Mouse (Mus musculus) intestine, embryonic 14.5 days (tissue): ENCODE measurements around the gene Olfr983. TPM values are rescaled to one million over a fixed set of nuclear protein-coding genes. Genes with fewer than 3 reads are reported as not detected.

Source experiments
- ATAC-seq: fragments of 200-750 bp; cut with Nextera tagmentation; replicated peaks from 2 replicates; pipeline ENCODE4 v1.8.0; 2017; ENCODE audit warnings: low read depth, moderate number of reproducible peaks, moderate TSS enrichment, moderate library complexity; ENCODE audit not compliant: low FRiP score, low TSS enrichment
- DNase-seq: peaks from one replicate; pipeline ENCODE4 v3.0.0-alpha.2; 2018; ENCODE audit warnings: low spot score
- H3K27ac ChIP-seq: fragments of 300-500 bp; sonication (generic); 2 replicates; pipeline ENCODE4 v1.5.1; 2014; ENCODE audit warnings: low read depth, mild to moderate bottlenecking, control low read depth
- H3K27me3 ChIP-seq: fragments of 300-500 bp; sonication (generic); replicated peaks from 2 replicates; pipeline ENCODE4 v1.6.1; 2014; ENCODE audit warnings: low read length, control low read depth; ENCODE audit not compliant: control insufficient read depth, insufficient read depth
- H3K36me3 ChIP-seq: fragments of 300-500 bp; sonication (generic); 2 replicates; pipeline ENCODE4 v1.6.1; 2014; ENCODE audit warnings: low read length, control low read depth; ENCODE audit not compliant: control insufficient read depth, insufficient read depth
- H3K4me1 ChIP-seq: fragments of 300-500 bp; sonication (generic); replicated peaks from 2 replicates; pipeline ENCODE4 v1.6.1; 2014; ENCODE audit warnings: low read length, control low read depth, mixed read lengths; ENCODE audit not compliant: control insufficient read depth, insufficient read depth
- H3K4me2 ChIP-seq: fragments of 300-500 bp; sonication (generic); 2 replicates; pipeline ENCODE4 v1.6.1; 2014; ENCODE audit warnings: low read length
- H3K4me3 ChIP-seq: fragments of 300-500 bp; sonication (generic); 2 replicates; pipeline ENCODE4 v1.5.1; 2014; ENCODE audit warnings: low read depth, low read length, control low read depth, mixed read lengths
- H3K9ac ChIP-seq: fragments of 300-500 bp; sonication (generic); 2 replicates; pipeline ENCODE4 v1.6.1; 2014; ENCODE audit warnings: mild to moderate bottlenecking, low read length
- H3K9me3 ChIP-seq: fragments of 300-500 bp; sonication (generic); 2 replicates; pipeline ENCODE4 v1.6.1; 2016; ENCODE audit warnings: low read length, control low read depth; ENCODE audit not compliant: control insufficient read depth
- WGBS: fragments of 180-500 bp; shearing (Covaris S2); extraction: QIAGEN DNeasy Blood & Tissue Kit; methylation state at CpG from one replicate; pipeline ENCODE4 v1.1.7; 2014; 5-methylcytosine and 5-hydroxymethylcytosine counted together
- polyA plus RNA-seq: library from polyadenylated mRNA; unstranded; fragments of >200 nt; fragmentation: Nextera tagmentation; extraction: Ambion mirVana; gene quantifications from 2 replicates; pipeline ENCODE4 v1.2.1, GENCODE M21; 2014

Olfr983 gene
- not detected in 2 replicates for polyA plus RNA-seq

DNA sequence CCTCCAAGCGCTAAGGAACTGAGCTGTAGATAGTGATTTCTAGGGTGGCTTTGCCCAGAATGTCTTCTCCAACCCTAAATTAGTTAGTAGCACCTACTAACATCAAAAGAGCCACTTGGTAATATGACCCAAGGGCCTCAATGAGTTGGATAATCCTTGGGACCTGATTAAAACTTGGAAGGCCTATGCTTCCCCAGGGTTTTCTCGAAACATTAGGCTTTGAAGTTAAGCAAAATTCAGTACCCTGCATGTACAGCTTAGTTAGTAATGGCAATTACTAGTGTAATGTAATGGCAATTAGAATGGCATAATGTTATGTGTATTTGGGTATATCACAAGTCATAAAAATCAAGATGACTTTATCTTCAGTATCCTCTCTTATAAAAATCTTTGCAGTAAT lies at the start of gene Olfr983:
Gene Olfr983 (minus strand): TSS at position 101 of the 400 bp plus-strand sequence.
- ATAC-seq (no peak), DNase-seq (no peak)
- 83% methylated on average over 2 of the region's 2 CpGs for WGBS
- Histone ChIP-seq H3K4me2 (no peak within 1 kb of the TSS), H3K36me3 (no peaks in the 10 kb centered on the region), H3K4me3 (no peak within 1 kb of the TSS), H3K27ac (no peak within 1 kb of the TSS), H3K27me3 (no peaks in the 10 kb centered on the region), H3K9me3 (no peaks in the 10 kb centered on the region), H3K9ac (no peak within 1 kb of the TSS), H3K4me1 (no peaks in the 10 kb centered on the region)

DNA sequence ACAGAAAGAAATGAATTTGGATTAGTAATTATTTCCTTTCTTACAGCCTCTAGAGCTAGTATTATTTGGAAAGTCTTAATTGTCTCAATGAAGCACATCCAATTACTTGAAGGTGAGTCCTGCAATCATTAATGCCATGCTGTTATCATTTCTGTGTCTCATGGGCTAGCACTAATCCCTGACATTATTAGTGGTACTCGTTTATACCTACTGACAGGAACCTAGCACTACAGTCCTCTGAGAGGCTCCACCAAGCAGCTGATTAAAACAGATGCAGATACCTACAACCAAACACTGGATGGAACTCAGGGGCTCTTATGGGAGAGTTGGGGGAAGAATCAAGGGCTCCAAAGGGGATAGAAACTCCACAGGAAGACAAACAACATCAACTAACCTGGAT lies 48.1 kb upstream of the Olfr983 start:
- Histone ChIP-seq H3K4me1 (no peaks in the 10 kb centered on the region), H3K9ac (no peak overlapping the region), H3K4me3 (no peak overlapping the region), H3K27me3 (no peaks in the 10 kb centered on the region), H3K27ac (no peak overlapping the region), H3K36me3 (no peaks in the 10 kb centered on the region), H3K9me3 (no peaks in the 10 kb centered on the region), H3K4me2 (no peak overlapping the region)
- DNase-seq: no peak
- WGBS: 48% methylated on average over 1 of the region's 1 CpGs
- ATAC-seq: no peak

DNA sequence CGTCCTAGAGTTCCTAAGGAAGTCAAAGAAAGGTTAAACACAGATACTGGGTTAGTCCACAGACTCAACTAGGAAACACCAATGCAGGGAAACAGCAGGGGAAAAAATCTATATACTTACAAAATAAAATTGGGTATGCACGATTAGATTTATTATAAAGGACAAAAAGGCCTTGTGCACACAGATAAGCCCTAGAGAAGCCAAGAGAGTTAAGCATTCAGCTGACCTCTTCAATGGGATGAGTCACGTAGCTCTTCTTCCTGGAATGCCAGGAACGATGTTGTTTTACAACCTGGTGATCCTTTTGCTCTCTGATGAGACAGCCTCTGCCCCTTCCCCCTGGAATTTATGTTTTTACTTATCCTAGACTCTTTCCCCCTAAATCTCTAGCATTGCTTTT lies 46.1 kb upstream of the Olfr983 start:
- Histone ChIP-seq H3K27ac (no peak overlapping the region), H3K4me2 (no peak overlapping the region), H3K9ac (no peak overlapping the region), H3K4me1 (no peaks in the 10 kb centered on the region), H3K36me3 (no peaks in the 10 kb centered on the region), H3K9me3 (no peaks in the 10 kb centered on the region), H3K27me3 (no peaks in the 10 kb centered on the region), H3K4me3 (no peak overlapping the region)
- DNase-seq (no peak), ATAC-seq (no peak)
- 48% methylated on average over 4 of the region's 4 CpGs for WGBS

DNA sequence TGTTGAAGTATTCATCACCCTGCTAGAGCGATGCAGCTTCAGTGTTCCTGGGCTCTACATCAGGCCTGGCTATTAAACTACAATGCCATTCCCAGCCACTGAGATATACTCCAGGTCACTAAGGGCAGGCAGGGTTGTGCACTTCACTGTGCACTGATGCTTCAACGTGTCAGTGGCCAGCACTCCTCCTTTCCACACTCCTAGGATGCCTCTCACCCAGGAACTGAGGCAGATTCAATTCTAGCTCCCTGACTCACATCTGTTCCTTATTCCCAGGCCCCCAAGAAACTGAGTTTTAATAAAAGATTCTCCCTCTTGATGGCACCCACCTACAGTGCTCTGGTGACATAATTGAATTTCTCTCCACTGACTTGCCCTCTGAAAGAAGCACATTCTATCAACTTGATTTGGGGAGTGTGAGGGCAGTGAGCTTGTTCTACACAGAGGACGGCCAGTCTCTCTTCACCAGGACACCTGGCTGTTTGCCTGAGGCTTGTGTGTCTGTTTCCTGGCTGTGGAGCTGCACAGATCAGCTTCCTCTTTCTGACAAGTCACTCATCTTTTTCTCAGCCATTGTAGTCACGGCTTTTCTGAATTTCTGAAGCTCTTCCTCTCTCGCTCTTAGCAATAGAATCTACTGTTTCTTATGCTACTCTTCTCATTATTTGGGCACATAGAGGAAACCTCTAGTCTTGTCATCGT lies 43.7 kb upstream of the Olfr983 start:
- no peak overlapping the region for H3K9ac ChIP-seq
- no peaks in the 10 kb centered on the region for H3K4me1 ChIP-seq
- H3K36me3 ChIP-seq: no peaks in the 10 kb centered on the region
- no peak overlapping the region for H3K27ac ChIP-seq
- H3K9me3 ChIP-seq: no peaks in the 10 kb centered on the region
- DNase-seq (no peak), ATAC-seq (no peak)
- WGBS: 74% methylated on average over 6 of the region's 6 CpGs
- H3K27me3 ChIP-seq: no peaks in the 10 kb centered on the region
- no peak overlapping the region for H3K4me3 ChIP-seq
- H3K4me2 ChIP-seq: no peak overlapping the region

DNA sequence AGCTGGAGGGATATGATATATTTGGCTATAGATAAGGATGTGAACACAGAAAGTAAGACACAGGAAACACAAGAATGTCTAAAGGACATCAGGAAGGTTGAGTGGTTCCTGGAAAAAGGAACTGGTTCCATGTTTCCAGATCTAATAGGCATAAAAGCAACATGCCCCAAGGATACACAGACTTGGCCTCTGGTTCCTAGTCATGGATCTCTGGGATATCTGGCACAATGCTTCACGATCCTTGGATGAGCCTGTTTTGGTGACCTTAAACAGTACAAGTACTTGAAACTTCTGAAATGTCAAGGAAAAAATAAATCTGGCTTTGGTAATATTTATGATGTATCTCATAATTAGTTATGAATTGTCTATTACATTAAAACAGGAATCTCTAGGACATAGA lies 37.2 kb upstream of the Olfr983 start:
- no peak overlapping the region for H3K9ac ChIP-seq
- no peaks in the 10 kb centered on the region for H3K36me3 ChIP-seq
- no peak for ATAC-seq
- 74% methylated on average over 1 of the region's 1 CpGs for WGBS
- no peak for DNase-seq
- no peak overlapping the region for H3K4me2 ChIP-seq
- H3K27ac ChIP-seq: no peak overlapping the region
- no peaks in the 10 kb centered on the region for H3K9me3 ChIP-seq
- no peaks in the 10 kb centered on the region for H3K4me1 ChIP-seq
- H3K27me3 ChIP-seq: no peaks in the 10 kb centered on the region
- no peak overlapping the region for H3K4me3 ChIP-seq

DNA sequence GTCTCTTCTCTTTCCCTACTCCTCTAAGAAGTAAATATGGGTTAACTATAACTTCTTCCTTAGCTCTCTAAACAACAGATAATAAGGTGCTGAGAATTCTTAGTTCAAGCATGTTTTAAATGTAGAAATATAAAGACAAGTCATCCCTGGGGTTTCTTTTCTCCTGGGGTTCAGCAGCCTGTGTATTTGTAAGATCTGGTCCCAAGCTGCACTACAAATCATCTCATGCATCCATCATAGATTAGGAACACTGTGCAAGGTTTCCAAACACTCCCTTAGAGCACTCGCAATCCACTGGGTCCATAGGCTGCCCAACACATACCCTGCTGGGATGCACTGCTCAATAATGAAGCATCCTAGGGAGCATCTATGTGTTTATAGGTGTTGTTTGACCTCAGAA lies 36.7 kb upstream of the Olfr983 start, which contains the start of gene Olfr985:
Gene Olfr985 (minus strand): TSS at position 101 of the 400 bp plus-strand sequence.
- Histone ChIP-seq H3K9ac (no peak within 1 kb of the TSS), H3K4me2 (no peak within 1 kb of the TSS), H3K9me3 (no peaks in the 10 kb centered on the region), H3K36me3 (no peaks in the 10 kb centered on the region), H3K4me3 (no peak within 1 kb of the TSS), H3K4me1 (no peaks in the 10 kb centered on the region), H3K27ac (no peak within 1 kb of the TSS), H3K27me3 (no peaks in the 10 kb centered on the region)
- WGBS: 75% methylated on average over 1 of the region's 1 CpGs
- ATAC-seq (no peak), DNase-seq (no peak)

DNA sequence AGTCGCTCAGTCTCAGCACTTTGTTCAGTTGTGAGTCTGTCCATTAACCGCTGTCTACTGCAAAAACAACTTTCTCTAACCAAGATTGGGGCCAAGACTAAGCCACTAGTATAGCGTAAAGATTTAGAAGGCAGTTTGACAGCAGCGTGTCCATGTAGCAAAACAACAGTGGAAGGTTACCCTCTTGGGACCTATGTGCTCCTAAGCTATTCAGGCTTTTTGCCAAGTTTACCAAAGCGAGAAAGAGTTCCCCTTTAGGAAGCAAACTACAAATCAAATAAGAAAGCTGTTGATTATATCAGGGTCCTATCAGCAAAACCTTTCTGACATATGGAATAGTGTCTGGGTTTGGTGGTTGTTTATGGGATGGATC lies 23.9 kb upstream of the Olfr983 start:
- H3K4me1 ChIP-seq: peaks cover 5% of the 10 kb centered on the region
- WGBS: 76% methylated on average over 5 of the region's 5 CpGs
- no peaks in the 10 kb centered on the region for H3K36me3 ChIP-seq
- H3K9me3 ChIP-seq: no peaks in the 10 kb centered on the region
- no peak overlapping the region for H3K9ac ChIP-seq
- H3K4me2 ChIP-seq: peak overlapping the region; percentile 11; the same call in 1 of the 2 replicates
- H3K27ac ChIP-seq: 0 out of 2 replicates have a peak overlapping the region, but pooled peaks have one; percentile 22
- DNase-seq: no peak
- H3K27me3 ChIP-seq: no peaks in the 10 kb centered on the region
- no peak overlapping the region for H3K4me3 ChIP-seq
- ATAC-seq: no peak

DNA sequence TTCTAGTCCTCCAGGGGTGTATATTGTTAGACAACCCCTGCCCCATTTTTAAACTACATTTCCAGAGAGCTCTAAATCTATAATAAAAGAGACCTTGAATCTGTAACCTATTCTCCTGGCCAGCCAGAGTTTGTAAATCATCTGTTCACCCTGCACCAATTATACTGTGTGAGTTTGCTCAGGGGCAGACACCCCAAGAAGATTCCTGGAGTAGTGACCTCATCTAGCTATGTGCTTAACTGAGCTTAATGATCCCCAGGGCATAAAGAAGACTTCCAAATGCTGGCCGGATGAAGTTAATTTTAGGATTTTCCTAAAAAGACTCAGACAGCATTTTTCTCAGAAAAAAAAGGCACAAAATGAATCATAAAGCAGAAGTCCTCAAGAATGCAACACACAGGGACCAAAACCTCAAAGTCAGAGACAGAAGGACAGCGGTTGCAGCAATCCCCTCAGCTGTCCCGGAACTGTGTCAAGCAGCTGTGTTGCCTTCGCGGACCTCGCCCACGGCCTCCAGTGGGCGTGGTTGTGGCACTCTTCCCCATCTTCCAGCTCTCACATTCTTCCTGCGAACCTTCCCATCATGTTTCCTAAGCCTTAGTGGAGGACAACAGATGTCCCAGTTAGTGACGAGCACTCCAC lies 23.4 kb upstream of the Olfr983 start:
- peak overlapping the region; percentile 11 for H3K4me2 ChIP-seq
- 49% methylated on average over 10 of the region's 10 CpGs for WGBS
- H3K27me3 ChIP-seq: no peaks in the 10 kb centered on the region
- ATAC-seq (no peak; the same call in 1 of the 2 replicates), DNase-seq (no peak)
- H3K4me1 ChIP-seq: peaks cover 5% of the 10 kb centered on the region
- H3K9ac ChIP-seq: no peak overlapping the region
- no peak overlapping the region for H3K4me3 ChIP-seq
- 0 out of 2 replicates have a peak overlapping the region, but pooled peaks have one; percentile 22 for H3K27ac ChIP-seq
- H3K9me3 ChIP-seq: no peaks in the 10 kb centered on the region
- no peaks in the 10 kb centered on the region for H3K36me3 ChIP-seq

DNA sequence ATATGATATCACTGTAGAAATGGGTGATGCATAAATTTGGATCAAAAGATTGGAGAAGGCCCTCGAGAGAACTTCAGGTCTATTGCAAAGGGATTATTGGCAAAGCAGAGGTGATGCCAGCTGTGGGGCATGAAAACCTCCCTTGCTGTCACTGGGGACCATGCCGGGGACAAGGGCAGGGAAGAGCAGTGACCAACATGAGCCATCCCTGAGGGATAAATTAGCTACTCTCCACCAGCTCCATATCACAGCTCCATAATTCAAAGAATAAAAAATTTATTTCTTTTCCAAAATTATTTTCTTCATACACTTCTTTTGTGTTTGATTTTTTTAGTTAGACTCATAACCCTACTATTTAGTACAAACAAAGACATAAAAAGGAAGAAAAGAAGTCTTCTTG lies 20.7 kb upstream of the Olfr983 start, which contains the start of gene Olfr984:
Gene Olfr984 (minus strand): TSS at position 101 of the 400 bp plus-strand sequence.
- H3K9ac ChIP-seq: no peak within 1 kb of the TSS
- H3K4me2 ChIP-seq: no peak within 1 kb of the TSS
- WGBS: 87% methylated on average over 2 of the region's 2 CpGs
- no peaks in the 10 kb centered on the region for H3K27me3 ChIP-seq
- H3K27ac ChIP-seq: no peak within 1 kb of the TSS
- H3K4me1 ChIP-seq: peaks cover 5% of the 10 kb centered on the region
- DNase-seq (no peak), ATAC-seq (no peak)
- H3K36me3 ChIP-seq: no peaks in the 10 kb centered on the region
- H3K4me3 ChIP-seq: no peak within 1 kb of the TSS
- H3K9me3 ChIP-seq: no peaks in the 10 kb centered on the region
